Mouse (Mus musculus): ENCODE results near the gene Furin. TPM values are rescaled to one million over a fixed set of nuclear protein-coding genes. Genes with fewer than 3 reads are reported as not detected.

Furin gene
- polyA plus RNA-seq, 1 experiment from 2014 or later: 4.4 TPM

DNA sequence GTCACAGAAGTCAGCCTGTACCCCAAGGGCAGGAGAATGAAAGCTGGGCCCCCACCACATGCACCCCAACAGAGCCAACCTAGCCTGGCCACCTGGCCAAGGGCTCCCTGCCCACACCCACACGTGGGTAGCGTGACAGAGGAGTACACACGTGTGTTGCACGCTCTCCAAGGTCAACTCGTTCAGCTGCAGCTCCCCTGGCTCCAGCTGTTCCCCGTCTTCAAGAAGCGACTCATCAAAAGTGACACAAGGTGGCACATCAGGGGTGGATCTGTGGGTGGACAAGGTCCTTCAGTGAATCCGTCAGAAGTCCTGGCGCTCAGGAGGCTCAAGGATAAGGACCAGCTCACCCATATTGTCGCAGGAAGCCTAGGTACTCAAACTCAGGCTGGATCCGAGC is 22.3 kb downstream of the Furin start:
- Histone ChIP-seq H3K4me2 (ENCODE audit: low read length) (no peak overlapping the region), H3K27ac (ENCODE audit: low read length) (no peak overlapping the region), H3K9me3 (ENCODE audit: control insufficient read depth, low read length) (no peaks in the 10 kb centered on the region), H3K36me3 (ENCODE audit: control insufficient read depth, insufficient read depth) (no peaks in the 10 kb centered on the region), H3K27me3 (replicated peaks; ENCODE audit: control insufficient read depth, insufficient read depth, low read length) (peaks cover 7% of the 10 kb centered on the region), H3K9ac (replicated peaks; ENCODE audit: low read depth, low read length) (no peak overlapping the region), H3K4me1 (replicated peaks; ENCODE audit: control insufficient read depth, insufficient read depth, low read length) (peaks cover 5% of the 10 kb centered on the region; the same call in 1 of the 2 replicates), H3K4me3 (replicated peaks; ENCODE audit: low read length) (no peak overlapping the region)
- WGBS: 74% methylated on average over 11 of the region's 11 CpGs
- no peak for ATAC-seq

GRCm38 (mm10) chr7:80379531-80379930 is 25.7 kb downstream of the Furin start:
- no peak for ATAC-seq
- H3K9me3 ChIP-seq (ENCODE audit: control insufficient read depth, low read length): no peaks in the 10 kb centered on the region
- WGBS: 61% methylated on average over 13 of the region's 13 CpGs
- H3K36me3 ChIP-seq (ENCODE audit: control insufficient read depth, insufficient read depth): no peaks in the 10 kb centered on the region
- no peaks in the 10 kb centered on the region for H3K4me1 ChIP-seq (replicated peaks; ENCODE audit: control insufficient read depth, insufficient read depth, low read length)
- H3K27ac ChIP-seq (ENCODE audit: low read length): no peak overlapping the region
- H3K27me3 ChIP-seq (replicated peaks; ENCODE audit: control insufficient read depth, insufficient read depth, low read length): no peaks in the 10 kb centered on the region
- no peak overlapping the region for H3K4me3 ChIP-seq (replicated peaks; ENCODE audit: low read length)
- no peak overlapping the region for H3K4me2 ChIP-seq (ENCODE audit: low read length)
- H3K9ac ChIP-seq (replicated peaks; ENCODE audit: low read depth, low read length): no peak overlapping the region

DNA sequence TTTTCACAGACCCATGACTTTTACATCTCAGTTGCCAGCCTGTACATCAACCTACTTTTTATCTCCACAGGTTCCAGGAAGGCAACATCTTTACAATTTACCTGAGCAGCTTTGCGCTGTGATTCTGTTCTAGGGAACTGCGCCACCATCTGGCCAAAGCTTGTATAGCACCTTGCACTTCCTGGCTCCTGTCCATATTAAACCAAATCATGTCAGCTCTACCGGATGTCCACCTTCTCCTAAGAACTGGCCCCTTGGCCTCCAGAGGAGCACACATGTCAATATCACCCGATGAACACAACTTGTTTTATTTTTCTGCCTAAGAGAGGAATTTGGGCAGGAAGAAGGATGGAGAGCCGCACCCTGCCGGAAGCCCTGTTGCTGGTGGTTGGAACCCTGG is 27.8 kb downstream of the Furin start:
- Histone ChIP-seq H3K9ac (replicated peaks; ENCODE audit: low read depth, low read length) (no peak overlapping the region), H3K36me3 (ENCODE audit: control insufficient read depth, insufficient read depth) (no peaks in the 10 kb centered on the region), H3K27ac (ENCODE audit: low read length) (no peak overlapping the region), H3K4me3 (replicated peaks; ENCODE audit: low read length) (no peak overlapping the region), H3K9me3 (ENCODE audit: control insufficient read depth, low read length) (no peaks in the 10 kb centered on the region), H3K27me3 (replicated peaks; ENCODE audit: control insufficient read depth, insufficient read depth, low read length) (no peaks in the 10 kb centered on the region), H3K4me1 (replicated peaks; ENCODE audit: control insufficient read depth, insufficient read depth, low read length) (no peaks in the 10 kb centered on the region), H3K4me2 (ENCODE audit: low read length) (no peak overlapping the region)
- ATAC-seq: no peak
- 34% methylated on average over 6 of the region's 6 CpGs for WGBS

DNA sequence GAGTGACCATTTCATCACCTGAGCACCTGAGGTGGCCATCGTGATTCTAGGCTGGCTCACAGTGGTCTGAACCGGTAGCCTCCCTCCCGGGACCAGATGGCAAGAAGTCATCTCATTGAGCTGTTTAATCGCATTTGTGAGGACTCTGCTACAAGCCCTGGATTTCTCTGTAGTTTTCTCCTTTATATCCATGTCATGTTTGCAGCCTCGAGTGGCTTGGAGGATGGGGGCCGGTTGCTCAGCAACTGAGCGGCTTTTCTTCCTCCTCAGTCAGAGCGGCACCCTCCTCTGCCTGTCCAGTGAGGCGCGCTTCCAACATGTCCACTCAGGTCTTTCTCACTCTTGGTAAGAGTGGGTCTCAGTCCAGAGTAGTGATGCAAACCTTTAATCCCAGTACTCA is 29.0 kb downstream of the Furin start:
- H3K36me3 ChIP-seq (ENCODE audit: control insufficient read depth, insufficient read depth): no peaks in the 10 kb centered on the region
- 0 out of 2 replicates have a peak, but pooled peaks cover 3% of the 10 kb centered on the region for H3K4me1 ChIP-seq (replicated peaks; ENCODE audit: control insufficient read depth, insufficient read depth, low read length)
- no peaks in the 10 kb centered on the region for H3K9me3 ChIP-seq (ENCODE audit: control insufficient read depth, low read length)
- no peak overlapping the region for H3K4me2 ChIP-seq (ENCODE audit: low read length)
- no peak overlapping the region for H3K4me3 ChIP-seq (replicated peaks; ENCODE audit: low read length)
- no peak overlapping the region for H3K9ac ChIP-seq (replicated peaks; ENCODE audit: low read depth, low read length)
- WGBS: 73% methylated on average over 10 of the region's 10 CpGs
- no peaks in the 10 kb centered on the region for H3K27me3 ChIP-seq (replicated peaks; ENCODE audit: control insufficient read depth, insufficient read depth, low read length)
- no peak for ATAC-seq
- H3K27ac ChIP-seq (ENCODE audit: low read length): no peak overlapping the region

GRCm38 (mm10) chr7:80375376-80376039 is 29.7 kb downstream of the Furin start:
- Histone ChIP-seq H3K4me1 (replicated peaks; ENCODE audit: control insufficient read depth, insufficient read depth, low read length) (0 out of 2 replicates have a peak, but pooled peaks cover 3% of the 10 kb centered on the region), H3K9me3 (ENCODE audit: control insufficient read depth, low read length) (no peaks in the 10 kb centered on the region), H3K9ac (replicated peaks; ENCODE audit: low read depth, low read length) (no peak overlapping the region), H3K4me2 (ENCODE audit: low read length) (no peak overlapping the region), H3K27me3 (replicated peaks; ENCODE audit: control insufficient read depth, insufficient read depth, low read length) (no peaks in the 10 kb centered on the region), H3K4me3 (replicated peaks; ENCODE audit: low read length) (no peak overlapping the region), H3K27ac (ENCODE audit: low read length) (no peak overlapping the region), H3K36me3 (ENCODE audit: control insufficient read depth, insufficient read depth) (no peaks in the 10 kb centered on the region)
- no peak for ATAC-seq
- WGBS: 90% methylated on average over 9 of the region's 9 CpGs

DNA sequence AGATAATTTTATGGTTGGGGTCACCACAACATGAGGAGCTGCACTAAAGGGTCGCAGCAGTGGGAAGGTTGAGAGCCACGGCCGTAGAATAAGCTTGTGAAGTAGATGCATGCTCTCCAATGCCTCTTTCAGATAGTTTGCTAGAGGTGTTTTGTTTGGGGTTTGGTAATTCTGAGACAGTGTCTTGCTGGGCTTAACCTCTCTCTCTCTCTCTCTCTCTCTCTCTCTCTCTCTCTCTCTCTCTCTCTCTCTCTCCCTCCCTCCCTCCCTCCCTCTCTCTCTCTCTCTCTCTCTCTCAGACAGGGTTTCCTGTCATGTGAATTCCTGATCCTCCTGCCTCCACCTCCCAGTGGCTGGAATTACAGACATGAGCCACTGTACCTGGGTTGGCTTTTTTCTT is 30.5 kb downstream of the Furin start:
- H3K4me2 ChIP-seq (ENCODE audit: low read length): no peak overlapping the region
- H3K27me3 ChIP-seq (replicated peaks; ENCODE audit: control insufficient read depth, insufficient read depth, low read length): no peaks in the 10 kb centered on the region
- ATAC-seq: no peak
- no peaks in the 10 kb centered on the region for H3K36me3 ChIP-seq (ENCODE audit: control insufficient read depth, insufficient read depth)
- no peak overlapping the region for H3K9ac ChIP-seq (replicated peaks; ENCODE audit: low read depth, low read length)
- H3K4me1 ChIP-seq (replicated peaks; ENCODE audit: control insufficient read depth, insufficient read depth, low read length): peaks cover 10% of the 10 kb centered on the region
- 90% methylated on average over 3 of the region's 3 CpGs for WGBS
- no peaks in the 10 kb centered on the region for H3K9me3 ChIP-seq (ENCODE audit: control insufficient read depth, low read length)
- no peak overlapping the region for H3K27ac ChIP-seq (ENCODE audit: low read length)
- no peak overlapping the region for H3K4me3 ChIP-seq (replicated peaks; ENCODE audit: low read length)

DNA sequence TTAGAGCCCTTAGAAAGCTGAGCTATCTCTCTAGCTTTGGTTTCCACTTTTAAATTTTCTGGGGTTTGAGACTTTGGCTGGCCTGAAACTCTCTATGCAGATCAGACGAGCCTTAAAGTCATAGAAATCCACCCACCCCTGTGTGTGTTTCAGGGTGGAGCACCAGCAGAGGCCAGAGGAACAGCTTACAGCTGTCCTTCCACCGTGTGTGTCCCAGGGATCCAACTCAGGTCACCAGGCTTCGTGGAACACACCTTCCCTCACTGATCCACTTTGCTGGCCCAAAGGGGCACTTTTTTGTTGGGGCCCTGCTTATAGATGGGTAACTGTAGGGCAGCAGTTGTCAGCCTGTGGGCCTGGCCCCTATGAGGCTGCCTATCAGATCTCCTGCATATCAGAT is 31.0 kb downstream of the Furin start:
- Histone ChIP-seq H3K4me2 (ENCODE audit: low read length) (no peak overlapping the region), H3K36me3 (ENCODE audit: control insufficient read depth, insufficient read depth) (no peaks in the 10 kb centered on the region), H3K27ac (ENCODE audit: low read length) (no peak overlapping the region), H3K9me3 (ENCODE audit: control insufficient read depth, low read length) (no peaks in the 10 kb centered on the region), H3K4me1 (replicated peaks; ENCODE audit: control insufficient read depth, insufficient read depth, low read length) (peaks cover 15% of the 10 kb centered on the region), H3K9ac (replicated peaks; ENCODE audit: low read depth, low read length) (no peak overlapping the region), H3K27me3 (replicated peaks; ENCODE audit: control insufficient read depth, insufficient read depth, low read length) (no peaks in the 10 kb centered on the region), H3K4me3 (replicated peaks; ENCODE audit: low read length) (no peak overlapping the region)
- 66% methylated on average over 3 of the region's 3 CpGs for WGBS
- no peak for ATAC-seq

- H3K4me3 ChIP-seq (replicated peaks; ENCODE audit: low read length): no peak overlapping the region
- no peak overlapping the region for H3K27ac ChIP-seq (ENCODE audit: low read length)
- 63% methylated on average over 12 of the region's 12 CpGs for WGBS
- peaks cover 19% of the 10 kb centered on the region for H3K4me1 ChIP-seq (replicated peaks; ENCODE audit: control insufficient read depth, insufficient read depth, low read length)
- H3K9me3 ChIP-seq (ENCODE audit: control insufficient read depth, low read length): no peaks in the 10 kb centered on the region
- ATAC-seq: no peak
- H3K27me3 ChIP-seq (replicated peaks; ENCODE audit: control insufficient read depth, insufficient read depth, low read length): no peaks in the 10 kb centered on the region
- no peaks in the 10 kb centered on the region for H3K36me3 ChIP-seq (ENCODE audit: control insufficient read depth, insufficient read depth)
- no peak overlapping the region for H3K9ac ChIP-seq (replicated peaks; ENCODE audit: low read depth, low read length)
- H3K4me2 ChIP-seq (ENCODE audit: low read length): no peak overlapping the region
Measured at GRCm38 (mm10) chr7:80373850-80374249, 31.4 kb downstream of the Furin start.

GRCm38 (mm10) chr7:80373352-80373751 is 31.9 kb downstream of the Furin start:
- Histone ChIP-seq H3K4me1 (replicated peaks; ENCODE audit: control insufficient read depth, insufficient read depth, low read length) (peaks cover 19% of the 10 kb centered on the region), H3K27ac (ENCODE audit: low read length) (no peak overlapping the region), H3K4me2 (ENCODE audit: low read length) (no peak overlapping the region), H3K36me3 (ENCODE audit: control insufficient read depth, insufficient read depth) (peaks cover under 1% of the 10 kb centered on the region; the same call in 1 of the 2 replicates), H3K27me3 (replicated peaks; ENCODE audit: control insufficient read depth, insufficient read depth, low read length) (no peaks in the 10 kb centered on the region), H3K9ac (replicated peaks; ENCODE audit: low read depth, low read length) (no peak overlapping the region), H3K4me3 (replicated peaks; ENCODE audit: low read length) (no peak overlapping the region), H3K9me3 (ENCODE audit: control insufficient read depth, low read length) (no peaks in the 10 kb centered on the region)
- WGBS: 84% methylated on average over 4 of the region's 4 CpGs
- no peak for ATAC-seq

GRCm38 (mm10) chr7:80372667-80373066 is 32.6 kb downstream of the Furin start:
- Histone ChIP-seq H3K36me3 (ENCODE audit: control insufficient read depth, insufficient read depth) (peaks cover 4% of the 10 kb centered on the region), H3K4me1 (replicated peaks; ENCODE audit: control insufficient read depth, insufficient read depth, low read length) (peaks cover 19% of the 10 kb centered on the region), H3K9me3 (ENCODE audit: control insufficient read depth, low read length) (no peaks in the 10 kb centered on the region), H3K4me3 (replicated peaks; ENCODE audit: low read length) (no peak overlapping the region), H3K9ac (replicated peaks; ENCODE audit: low read depth, low read length) (no peak overlapping the region), H3K27me3 (replicated peaks; ENCODE audit: control insufficient read depth, insufficient read depth, low read length) (no peaks in the 10 kb centered on the region), H3K27ac (ENCODE audit: low read length) (no peak overlapping the region), H3K4me2 (ENCODE audit: low read length) (no peak overlapping the region)
- WGBS: 64% methylated on average over 2 of the region's 2 CpGs
- ATAC-seq: no peak
